Mouse (Mus musculus) NIH3T3 (cell line): ENCODE results near the gene 1700069L16Rik.

Experiments used
- DNase-seq: peaks from one replicate; pipeline ENCODE4 v3.0.0-alpha.2; 2012; ENCODE audit warnings: low read depth

1700069L16Rik gene

GRCm38 (mm10) chr5:113690069-113690548 is 34.5 kb downstream of the 1700069L16Rik start:
- no peak for DNase-seq

- no peak for DNase-seq
Measured at GRCm38 (mm10) chr5:113687514-113687913, 37.1 kb downstream of the 1700069L16Rik start.

DNA sequence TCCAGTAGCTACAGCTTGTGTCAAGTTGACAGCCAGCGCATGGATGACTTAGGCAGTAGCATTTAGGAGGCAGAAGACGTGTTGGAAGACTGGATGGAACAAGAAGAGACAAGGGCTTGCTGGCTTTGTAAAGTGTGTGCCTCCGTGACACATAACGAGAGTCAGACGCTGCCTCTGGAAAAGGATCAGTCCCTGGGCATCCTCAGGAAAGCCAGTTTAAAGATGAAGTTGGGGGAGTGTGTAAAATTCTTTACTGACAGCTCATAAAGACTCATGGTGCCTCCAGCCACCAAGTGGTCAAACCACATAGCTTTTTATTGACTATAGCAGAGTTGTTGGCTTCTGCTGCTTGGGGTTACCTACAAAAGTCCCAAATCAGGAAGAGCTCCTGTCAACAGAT is 39.1 kb downstream of the 1700069L16Rik start:
- peak; percentile 37 for DNase-seq

- no peak for DNase-seq
Measured at GRCm38 (mm10) chr5:113683246-113683645, 41.3 kb downstream of the 1700069L16Rik start.

DNA sequence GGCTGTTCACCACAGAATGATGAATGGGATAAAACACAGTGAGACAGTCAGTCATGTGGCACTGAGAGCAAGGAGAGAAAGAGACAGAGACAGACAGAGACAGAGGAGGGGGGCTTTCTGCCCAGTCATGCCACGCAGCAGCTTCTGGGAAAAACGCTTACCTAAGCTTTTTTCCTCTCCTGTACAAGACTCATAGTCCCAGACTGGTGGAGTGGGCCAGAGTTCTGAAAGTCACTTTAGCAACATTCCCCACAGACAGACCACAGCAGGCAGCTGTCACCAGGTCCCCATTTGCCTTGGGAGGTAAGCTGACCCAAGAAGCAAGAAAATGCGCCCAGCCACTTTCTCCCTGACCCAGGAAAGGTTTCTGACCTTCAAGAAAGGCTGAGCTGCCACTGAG is 42.1 kb downstream of the 1700069L16Rik start:
- DNase-seq = no peak

DNA sequence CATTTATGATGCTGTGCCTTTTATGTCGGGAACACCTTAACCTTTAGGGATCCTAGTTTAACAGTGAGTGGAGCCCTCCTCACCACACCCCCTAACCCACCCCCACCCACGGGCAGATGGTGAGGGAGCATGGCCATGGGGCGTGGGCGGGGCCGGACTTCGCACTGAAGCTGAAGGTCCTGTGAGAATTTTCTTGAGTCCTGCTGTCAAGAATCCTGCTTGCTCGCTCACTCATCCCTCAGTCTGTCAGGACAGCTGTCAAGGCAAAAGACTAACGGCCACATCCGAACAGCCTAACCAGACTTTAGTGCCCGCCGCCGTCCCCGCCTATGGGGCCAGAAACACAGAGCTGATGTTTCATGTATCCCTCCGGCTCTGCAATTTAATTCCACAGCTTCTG is 43.4 kb downstream of the 1700069L16Rik start:
- no peak for DNase-seq

DNA sequence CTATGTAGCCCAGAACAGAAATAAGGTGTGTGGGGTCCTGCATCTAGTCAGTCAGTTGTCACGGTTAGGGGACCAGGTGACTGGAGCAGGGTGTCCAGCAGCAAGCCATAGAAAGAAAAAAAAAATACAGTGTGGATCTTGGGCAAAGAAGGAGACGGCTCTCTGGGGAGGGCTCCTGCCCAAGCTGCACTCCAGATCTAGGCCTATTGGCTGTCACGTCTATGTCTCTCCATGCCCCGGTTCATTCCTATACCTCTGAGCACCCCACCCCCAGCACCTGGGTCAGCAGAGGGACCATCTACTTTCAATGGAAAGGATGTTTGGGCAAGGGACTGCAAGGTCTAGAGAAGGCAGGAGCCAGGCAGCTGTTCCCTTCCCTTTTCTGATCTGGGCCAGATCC is 45.1 kb downstream of the 1700069L16Rik start:
- no peak for DNase-seq

- DNase-seq = no peak
Measured at GRCm38 (mm10) chr5:113678743-113679452, 45.7 kb downstream of the 1700069L16Rik start.

DNA sequence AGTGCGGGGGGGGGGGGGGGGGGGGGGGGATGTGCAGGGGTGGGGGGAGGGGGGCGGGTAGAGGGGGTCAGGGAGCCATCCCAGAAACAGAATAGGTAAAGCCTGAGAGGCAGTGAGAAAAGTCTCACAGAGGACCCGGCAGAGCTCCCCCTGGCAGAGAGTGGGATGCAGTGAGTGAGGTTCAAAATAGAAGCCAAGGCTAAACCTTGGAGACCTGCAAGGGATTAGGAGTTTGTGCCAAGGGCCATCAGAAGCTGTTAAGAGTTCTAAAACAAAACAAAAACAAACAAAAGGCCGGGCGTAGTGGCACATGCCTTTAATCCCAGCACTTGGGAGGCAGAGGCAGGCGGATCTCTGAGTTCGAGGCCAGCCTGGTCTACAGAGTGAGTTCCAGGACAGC is 47.0 kb downstream of the 1700069L16Rik start:
- DNase-seq = no peak

DNA sequence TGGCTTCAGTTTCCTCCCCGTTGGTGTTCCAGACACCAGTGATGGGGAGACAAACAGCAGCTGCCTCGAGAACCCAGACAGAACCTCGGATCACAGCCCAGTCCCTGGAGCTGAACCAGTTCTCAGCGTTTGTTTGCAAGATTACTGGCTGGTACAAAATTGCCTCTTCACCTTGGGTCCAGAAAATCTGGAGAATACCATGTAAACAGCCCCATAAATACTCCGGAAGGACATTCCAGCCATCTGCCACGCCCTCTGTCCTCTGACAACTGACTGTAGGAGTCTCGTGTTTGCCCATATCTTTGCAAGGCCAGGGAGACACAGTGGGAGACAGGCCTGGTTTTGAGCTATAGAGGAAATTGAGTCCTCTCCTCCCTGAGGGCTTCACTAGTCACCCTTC is 49.7 kb downstream of the 1700069L16Rik start:
- no peak for DNase-seq

DNA sequence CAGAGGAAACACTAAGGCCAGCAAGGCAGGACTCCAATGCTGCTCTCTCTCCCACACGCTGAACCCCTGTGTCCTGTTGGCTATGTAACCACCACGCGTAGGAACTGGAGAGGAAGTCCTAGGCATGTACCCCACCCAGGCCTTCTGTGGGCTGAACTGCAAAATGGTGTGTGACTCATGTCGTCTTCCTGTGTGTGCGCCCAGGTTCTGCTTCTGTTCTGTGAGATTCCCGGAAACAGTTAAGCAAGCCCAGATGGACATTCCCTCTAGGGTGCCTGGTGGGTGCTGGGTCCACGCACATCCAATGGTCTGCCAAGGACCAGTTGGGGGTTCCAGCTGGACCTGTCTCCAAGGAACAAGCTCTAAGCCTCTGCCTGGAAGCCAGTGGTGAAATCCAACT is 52.1 kb downstream of the 1700069L16Rik start:
- DNase-seq = no peak

DNA sequence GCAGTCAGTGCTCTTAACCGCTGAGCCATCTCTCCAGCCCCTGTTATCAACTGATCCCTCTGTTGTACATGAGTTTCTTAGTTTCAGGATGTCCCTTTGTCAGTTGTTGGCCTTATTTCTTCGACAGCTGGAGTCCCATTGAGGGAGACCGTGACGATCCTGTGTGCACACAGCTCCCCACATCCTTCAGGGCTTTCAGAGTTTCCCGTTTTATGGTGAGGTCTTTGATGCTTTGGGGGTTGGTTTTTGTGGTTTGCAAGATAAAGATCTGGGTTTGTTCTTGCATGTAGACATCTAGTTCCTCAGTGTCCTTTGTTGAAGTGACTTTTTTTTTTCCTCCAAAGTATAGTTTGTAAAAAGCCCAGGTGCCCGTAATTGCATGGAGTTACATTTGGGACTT is 54.0 kb downstream of the 1700069L16Rik start:
- no peak for DNase-seq

DNA sequence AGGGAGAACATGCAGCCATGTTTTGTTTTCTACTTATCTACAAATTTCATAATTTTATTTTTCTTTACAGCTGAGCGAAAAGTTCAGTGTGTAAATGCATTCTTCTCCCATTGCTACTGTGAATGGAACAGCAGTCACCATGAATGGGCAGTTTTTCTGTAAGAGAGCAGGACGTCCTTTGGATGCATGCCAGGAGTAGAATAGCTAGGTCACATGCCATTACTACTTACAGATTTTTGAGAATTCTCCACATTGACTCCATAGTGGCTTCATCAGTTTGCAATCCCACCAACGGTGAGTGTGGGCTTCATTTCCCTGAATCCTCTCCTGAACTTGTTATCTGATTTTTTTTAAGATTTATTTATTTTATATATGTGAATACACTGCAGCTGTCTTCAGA is 54.5 kb downstream of the 1700069L16Rik start:
- DNase-seq = no peak

GRCm38 (mm10) chr5:113664629-113665195 is 59.9 kb downstream of the 1700069L16Rik start:
- DNase-seq = no peak

DNA sequence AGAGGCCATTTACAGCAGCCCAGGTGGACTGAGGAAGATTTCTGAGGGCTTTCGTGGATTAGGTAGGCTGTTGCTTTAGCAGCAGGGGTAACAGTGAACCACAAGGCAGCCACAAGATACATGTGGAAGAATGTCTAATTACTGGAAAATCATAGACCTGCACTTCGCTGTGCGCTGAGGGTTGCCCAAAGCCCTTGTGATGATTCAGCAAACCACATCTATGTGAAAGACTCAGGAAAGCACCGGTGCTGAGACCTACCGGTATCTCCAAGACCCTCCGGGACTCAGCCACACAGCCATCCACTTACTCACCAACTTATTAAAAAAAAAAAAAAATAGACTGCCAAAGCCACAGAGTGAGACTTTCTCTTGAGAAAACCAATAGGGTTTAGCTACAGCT is 60.4 kb downstream of the 1700069L16Rik start:
- no peak for DNase-seq

DNA sequence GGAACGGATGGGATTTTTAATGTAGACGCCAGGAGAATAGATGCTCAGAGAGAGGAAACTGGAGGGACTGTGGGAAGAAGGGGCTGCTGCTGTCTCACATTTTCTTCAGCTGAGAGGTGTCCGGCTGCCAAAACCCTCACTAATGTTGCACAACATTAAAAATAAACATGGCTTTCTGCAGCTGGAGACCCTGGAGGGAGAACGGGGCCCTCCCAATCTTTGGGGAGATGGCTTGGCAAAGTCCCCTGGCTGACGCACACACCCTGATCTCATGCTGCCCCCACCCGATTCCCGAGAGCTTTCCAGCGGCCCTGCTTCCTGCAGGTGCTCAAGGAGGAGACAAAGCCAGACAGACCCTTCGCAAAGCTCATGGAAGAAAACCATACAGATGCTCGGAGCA is 63.7 kb downstream of the 1700069L16Rik start:
- DNase-seq = peak; percentile 51

DNA sequence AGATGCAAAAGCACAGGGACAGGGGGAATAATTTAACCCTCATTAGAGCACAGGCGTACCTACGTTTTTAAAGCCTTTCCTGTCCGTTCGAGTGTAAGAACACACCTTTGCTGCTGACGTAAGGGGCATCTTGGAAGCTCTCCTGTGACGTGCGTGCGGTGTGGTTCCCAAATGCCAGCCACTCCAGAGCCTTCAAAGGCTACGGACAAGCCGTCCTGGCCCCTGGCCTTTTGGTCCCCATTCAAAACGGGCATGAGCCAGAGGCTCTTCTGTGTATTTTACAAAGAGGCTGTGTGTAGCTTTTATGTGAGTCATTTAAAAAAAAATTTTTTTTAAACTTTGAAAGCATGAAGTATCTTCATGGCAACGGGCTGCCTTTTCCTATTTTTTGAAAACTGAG is 69.8 kb downstream of the 1700069L16Rik start:
- no peak for DNase-seq

GRCm38 (mm10) chr5:113654206-113654605 is 70.4 kb downstream of the 1700069L16Rik start:
- no peak for DNase-seq

DNA sequence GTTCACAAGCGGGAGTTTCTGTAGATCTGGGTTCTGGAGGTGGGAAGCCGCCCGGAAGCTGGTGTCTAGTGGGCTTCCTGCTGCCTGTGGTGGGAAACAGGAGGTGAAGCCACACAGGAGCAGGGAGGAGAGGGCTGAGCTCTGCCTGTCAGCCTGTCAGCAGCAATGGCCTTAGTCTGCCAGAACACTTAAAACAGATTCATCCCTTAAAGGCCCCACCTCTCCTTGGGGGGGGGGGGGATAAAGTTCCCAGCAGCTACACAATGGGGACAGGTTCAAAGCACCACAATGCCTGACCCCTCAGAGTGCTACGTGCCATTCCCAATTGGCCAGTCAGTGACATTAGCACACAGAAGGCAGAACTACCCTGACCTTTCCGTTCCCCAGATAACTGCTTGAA is 72.4 kb downstream of the 1700069L16Rik start:
- DNase-seq = no peak

- DNase-seq = no peak
Measured at GRCm38 (mm10) chr5:113650035-113650865, 74.3 kb downstream of the 1700069L16Rik start, which contains the start of gene Cmklr1. Gene Cmklr1, minus strand, starts transcription at chr5:113650426.

GRCm38 (mm10) chr5:113648647-113649211 is 75.8 kb downstream of the 1700069L16Rik start:
- DNase-seq = no peak

GRCm38 (mm10) chr5:113647141-113647540 is 77.4 kb downstream of the 1700069L16Rik start:
- no peak for DNase-seq
